Mouse (Mus musculus) heart, postnatal 4 days (tissue): ENCODE measurements at regions not wholly inside any gene's neighbourhood (a gene's known extent, or its start where the extent isn't known, plus 50 kb on each side); places are given as distances from the start of the nearest gene placed in this dataset.
"Not testable (repeated sequence)": the region's sequence is repeated elsewhere in the genome, so short reads cannot be mapped to it uniquely, and the experiment has no call there.

ENCODE experiments used
- DNase-seq: peaks from one replicate; pipeline ENCODE4 v3.0.0; 2021

DNA sequence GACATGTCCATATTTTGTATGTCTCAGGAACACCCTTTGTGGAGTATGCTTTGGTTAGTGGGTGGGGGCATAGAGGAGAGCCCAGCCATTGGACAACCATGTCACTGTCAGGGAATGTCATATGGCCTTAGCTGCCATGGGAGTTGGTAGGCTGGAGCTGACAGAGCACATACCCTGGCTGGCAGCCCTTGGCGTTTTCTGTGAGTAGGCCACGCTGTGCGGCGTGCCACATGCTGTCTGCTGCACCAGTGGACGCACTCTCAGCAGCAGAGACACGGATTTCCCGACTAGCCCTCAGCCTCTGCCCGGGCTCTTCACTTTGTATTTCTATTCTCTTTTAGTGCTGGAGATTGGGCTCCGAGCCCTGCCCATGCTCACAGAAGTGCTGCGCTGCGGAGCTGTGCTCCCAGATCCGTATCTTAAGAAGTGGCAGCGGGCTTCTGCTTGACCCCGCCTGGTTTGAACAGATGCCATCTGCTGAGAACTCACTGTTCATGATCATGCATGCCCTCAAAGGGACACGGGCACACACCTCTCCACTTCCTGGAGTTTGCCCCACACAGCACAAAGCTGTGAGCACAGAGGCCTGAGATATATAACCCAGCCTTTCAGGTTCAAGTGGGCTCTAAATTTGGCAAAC lies 160.1 kb downstream of the Sall1 start:
- no peak for DNase-seq

DNA sequence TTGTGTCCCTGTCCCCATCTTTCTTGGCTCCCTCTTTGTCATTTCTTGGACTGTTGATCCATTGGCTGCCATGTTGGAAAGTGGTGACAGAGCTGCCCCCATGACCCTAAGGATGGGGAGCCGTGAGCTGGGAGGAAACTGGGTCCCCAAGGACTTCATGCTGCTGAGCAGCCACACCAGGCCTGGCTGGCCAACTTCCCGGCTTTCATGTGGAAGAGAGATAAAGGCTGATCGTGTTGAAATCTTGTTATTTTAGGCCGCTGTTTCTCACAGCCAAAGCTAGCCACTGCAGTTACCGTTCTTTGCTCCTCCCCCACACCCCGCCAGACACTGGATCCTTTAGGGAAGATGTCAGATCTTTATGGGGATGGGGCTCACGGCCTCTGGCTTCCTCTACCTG lies 164.1 kb downstream of the Sall1 start:
- DNase-seq = peak; percentile 70

DNA sequence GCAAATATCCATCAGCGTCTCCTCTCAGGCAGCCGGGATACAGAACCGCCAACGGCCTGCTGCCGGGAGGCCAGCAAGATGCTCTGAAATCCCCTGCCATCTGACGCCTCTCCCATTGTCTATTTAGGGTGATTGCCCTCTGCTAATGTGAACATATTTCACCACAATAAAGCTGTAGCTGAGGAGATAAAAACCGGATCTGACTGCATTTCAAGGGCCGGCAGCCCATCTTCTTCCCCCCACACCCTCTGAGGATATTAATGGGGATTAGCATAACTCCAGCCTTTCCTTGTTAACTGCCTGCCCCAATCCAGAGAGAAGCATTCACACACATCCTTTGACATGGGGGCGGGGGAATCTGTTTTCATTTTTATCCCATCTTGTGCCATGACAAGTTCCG lies 166.0 kb downstream of the Sall1 start:
- DNase-seq = no peak

DNA sequence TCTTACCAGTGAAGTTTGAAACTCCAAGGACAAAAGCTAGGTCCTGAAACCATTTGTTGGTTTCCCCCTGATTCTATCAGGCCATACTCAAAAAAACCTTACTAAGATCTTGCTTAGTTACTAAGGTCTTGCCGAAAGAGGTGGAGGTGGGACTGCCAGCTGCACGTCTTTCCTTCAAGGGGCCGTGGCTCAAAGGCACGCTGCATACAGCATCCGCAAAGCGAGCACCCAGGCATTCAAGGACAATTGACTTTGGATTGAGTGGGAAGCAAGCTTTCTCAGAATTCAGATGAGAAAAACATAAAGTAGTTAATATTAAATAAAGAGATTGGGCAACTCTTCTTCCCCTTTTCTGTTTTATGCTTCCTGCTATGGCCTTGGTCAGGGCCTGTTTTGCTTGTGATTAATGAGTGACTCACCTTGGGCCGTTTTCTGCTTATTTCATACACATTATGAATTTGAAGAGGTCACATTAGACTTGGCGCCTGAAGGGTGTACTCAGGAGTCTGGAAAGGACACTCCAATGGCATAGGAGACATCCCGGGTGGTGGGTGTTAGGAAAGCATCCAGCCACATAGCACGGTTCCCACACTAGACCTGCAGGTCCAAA lies 166.1 kb downstream of the Cyld start:
- no peak for DNase-seq

DNA sequence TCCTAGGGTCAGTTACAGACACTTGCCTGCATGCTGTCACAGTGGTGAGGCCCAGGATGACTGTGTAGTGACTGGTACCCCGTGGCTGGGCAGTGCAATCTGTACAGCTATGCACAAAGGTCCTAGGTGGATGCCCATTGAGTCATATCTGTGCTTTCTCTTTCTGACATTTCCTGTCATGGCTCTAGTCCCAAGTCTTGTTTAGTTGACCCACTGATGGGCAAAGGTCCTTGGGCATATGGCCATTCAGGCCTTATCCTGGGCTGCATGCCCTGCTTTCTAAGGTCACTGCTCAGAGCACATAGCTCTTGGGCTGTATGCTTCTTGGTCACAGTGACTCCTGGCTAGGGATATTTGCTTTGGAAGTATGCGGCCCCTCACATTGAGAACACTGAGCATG lies 160.4 kb downstream of the Cyld start:
- DNase-seq = no peak

- no peak for DNase-seq
These were observed 156.4 kb downstream of the Cyld start for GRCm38 (mm10) chr8:88853200-88853599.

DNA sequence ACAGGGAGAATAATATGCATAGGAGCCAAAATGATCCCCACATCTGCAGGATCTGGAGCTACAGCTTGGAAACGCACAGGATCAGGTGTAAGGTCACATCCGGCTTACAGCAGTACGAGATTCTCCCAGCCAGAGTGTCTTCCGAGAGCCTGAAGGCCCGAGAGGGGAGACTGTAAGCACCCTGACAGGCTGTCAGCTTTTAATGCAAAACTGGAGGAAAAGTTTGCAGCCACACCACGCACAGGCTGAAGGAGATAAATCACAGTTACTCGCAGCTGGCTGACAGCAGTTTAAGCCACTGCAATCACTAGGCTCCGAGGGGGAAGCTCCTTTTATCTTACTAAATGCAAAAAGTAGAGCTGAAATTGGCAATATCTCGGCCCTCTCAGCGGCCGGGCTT lies 149.1 kb downstream of the Cyld start:
- no peak for DNase-seq

DNA sequence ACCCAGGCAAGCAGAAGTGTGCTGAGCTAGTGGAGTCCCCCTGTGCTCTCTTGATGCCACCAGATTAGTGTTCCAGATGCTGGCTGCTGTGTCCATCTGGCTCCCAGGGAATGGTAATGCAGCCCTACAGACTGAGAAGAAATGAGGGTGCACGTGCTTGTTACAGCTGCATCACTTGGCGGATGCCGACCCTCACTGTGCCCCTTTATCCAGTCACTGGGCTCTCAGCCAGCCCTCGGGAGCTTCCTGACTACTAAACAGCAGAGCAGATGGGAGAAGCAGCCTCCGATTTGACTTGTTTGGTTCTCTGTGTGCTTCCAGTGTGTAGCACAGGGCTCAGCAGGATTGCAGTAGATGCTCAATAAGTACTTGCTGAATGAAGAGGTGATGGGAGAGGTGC lies 147.5 kb downstream of the Cyld start:
- DNase-seq = no peak

- DNase-seq = no peak
These were observed 145.6 kb downstream of the Cyld start for GRCm38 (mm10) chr8:88842451-88842850.

- no peak for DNase-seq
These were observed 143.3 kb downstream of the Cyld start for GRCm38 (mm10) chr8:88840096-88840495.

DNA sequence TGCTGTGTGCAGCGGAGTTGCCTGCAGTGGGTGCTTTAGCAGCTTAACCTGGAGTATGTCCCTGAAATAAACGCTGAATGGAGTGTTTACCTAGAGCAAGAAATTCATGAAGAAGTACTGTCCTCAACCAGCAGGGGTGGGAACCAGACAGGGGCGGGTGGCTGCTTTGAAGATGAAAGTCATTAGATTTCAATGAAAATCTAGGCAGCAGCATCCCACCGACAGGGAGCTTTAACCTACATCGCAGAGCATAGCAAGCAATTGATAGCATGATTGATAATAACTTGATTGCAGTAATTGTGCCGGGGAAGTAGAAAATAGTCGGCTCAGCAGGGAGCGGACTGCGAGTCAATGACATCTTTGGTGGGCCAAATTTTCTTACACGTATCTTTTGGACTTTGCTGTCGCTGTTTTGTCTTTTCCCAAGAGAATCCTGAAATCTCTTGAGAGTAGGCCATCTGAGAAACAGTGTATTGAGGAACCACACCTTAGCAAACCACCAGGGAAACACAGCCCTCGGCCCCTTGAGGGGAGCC lies 139.0 kb downstream of the Cyld start:
- DNase-seq = no peak

DNA sequence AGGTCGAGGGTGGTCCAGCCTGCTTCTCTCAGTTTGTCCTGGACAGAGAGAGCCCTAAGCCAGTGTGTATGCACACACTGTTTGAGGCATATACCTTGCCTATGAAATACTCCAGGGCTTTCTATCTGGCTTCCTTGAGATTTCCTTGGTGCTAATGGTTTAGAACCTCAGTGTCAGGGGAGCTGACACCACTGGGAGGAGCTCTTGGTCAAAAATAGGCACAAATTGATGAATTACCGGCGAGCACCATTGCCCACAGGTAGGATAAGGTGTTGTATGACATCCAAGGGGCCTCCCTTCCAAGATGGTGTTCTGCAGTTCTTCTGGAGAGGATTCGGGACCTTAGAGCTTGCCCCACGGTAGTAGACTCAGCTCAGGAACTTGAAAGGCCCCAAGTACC lies 129.0 kb downstream of the Cyld start:
- no peak for DNase-seq

DNA sequence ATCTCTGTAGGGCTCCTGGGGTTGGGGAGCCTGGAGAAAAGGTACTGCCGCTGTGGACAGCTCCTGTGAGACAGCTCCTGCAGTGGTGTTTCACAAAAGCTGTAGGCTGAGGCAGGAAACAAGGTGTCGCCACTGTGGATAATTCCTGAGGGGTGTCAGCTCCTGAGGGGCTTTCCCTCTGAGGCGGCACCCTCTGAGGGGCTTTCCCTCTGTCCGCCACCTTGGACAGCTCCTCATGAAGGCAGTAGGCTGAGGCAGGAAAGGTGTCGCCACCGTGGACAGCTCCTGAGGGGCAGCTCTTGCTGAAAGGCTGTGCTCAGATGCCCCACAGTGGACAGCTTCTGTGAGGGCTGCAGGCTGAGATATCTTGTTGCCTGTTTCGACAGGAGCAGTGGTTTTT lies 127.1 kb downstream of the Cyld start:
- DNase-seq = no peak

GRCm38 (mm10) chr8:88820275-88820850 lies 123.5 kb downstream of the Cyld start:
- DNase-seq = no peak

DNA sequence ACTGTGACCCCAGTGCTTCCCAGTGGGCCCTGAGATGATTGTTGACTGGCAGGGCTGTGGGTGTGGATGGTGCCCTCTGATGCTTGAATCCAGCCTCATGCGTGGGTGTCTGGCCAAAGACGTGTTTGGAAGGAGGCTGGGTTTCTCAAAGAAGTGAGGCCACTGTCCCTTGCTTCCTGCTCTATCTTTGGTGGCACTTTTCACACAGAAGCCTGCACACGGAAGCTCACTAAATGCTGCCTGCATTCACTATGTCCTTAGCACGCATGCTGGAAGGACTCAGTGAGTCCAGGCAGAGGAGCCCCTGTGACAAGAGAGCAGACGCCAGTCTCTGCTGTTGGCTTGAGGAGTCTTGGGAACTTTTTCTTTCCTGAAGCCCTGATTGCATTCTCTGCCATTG lies 119.6 kb downstream of the Cyld start:
- no peak for DNase-seq

- DNase-seq = no peak
These were observed 117.4 kb downstream of the Cyld start for GRCm38 (mm10) chr8:88814246-88814645.

- DNase-seq = no peak
These were observed 116.3 kb downstream of the Cyld start for GRCm38 (mm10) chr8:88812901-88813676.

DNA sequence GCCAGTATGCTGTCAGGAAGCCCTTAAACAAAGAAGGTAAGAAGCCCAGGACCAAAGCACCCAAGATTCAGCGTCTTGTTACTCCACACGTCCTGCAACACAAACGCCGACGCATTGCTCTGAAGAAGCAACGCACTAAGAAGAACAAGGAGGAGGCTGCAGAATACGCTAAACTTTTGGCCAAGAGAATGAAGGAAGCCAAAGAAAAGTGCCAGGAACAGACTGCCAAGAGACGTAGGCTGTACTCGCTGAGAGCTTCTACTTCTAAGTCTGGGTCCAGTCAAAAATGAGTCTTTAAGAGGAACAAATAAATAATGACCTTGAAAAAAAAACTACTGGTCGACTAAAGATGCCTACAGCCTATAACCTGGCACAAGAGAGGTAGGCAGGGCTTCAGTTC lies 110.0 kb downstream of the Cyld start:
- not testable (repeated sequence) for DNase-seq
